Mouse (Mus musculus): ENCODE measurements at regions not wholly inside any gene's neighbourhood (a gene's known extent, or its start where the extent isn't known, plus 50 kb on each side); places are given as distances from the start of the nearest gene placed in this dataset.

DNA sequence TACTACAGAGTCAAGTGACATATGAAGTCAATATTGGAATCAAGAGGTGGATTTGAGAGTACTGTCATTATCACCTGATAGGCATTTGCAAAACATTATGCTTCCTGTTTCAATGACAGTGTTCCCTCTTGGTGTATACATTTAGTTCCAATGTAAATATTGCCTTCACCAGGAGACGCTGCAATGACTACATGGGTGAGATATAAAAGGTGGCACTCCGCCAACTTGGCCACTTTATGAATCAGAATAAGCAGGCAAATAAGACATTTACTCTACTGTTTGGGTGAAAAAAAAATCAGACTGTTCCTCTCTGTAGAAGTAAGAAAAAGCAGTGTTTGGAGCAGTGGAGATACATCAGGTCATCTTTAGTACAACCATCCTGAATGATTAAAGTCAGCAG lies 215.9 kb downstream of the Pros1 start:
- no peak overlapping the region for H3K9ac ChIP-seq

DNA sequence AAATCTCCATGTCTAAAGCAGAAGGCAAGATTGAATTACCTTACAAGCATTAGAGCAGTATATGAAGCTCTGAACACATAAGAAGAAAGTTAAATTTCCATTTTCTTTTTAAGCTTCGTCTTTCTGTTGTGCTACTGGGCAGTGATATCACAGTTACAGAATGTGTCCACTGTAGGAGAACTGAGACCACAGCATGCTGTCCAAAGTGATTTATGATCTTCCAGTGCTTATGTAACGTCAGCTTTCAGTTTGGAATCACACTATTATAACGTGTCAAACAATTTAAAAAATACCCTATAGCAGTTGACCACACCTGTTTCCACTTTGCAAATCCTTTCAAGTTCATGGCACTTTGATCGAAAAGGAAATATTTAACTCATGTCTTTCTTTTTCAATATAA lies 221.7 kb downstream of the Pros1 start:
- H3K27ac ChIP-seq (replicated peaks): no peak overlapping the region
- no peaks in the 10 kb centered on the region for H3K4me1 ChIP-seq
- H3K9me3 ChIP-seq: no peaks in the 10 kb centered on the region
- ATAC-seq (ENCODE audit: extremely low read depth, insufficient number of reproducible peaks, low FRiP score, low TSS enrichment): no peak
- no peaks in the 10 kb centered on the region for H3K27me3 ChIP-seq (replicated peaks)
- H3K4me3 ChIP-seq: no peak overlapping the region
- H3K9ac ChIP-seq: no peak overlapping the region
- WGBS: 65% methylated on average over 4 of the region's 4 CpGs
- H3K36me3 ChIP-seq: no peaks in the 10 kb centered on the region
- no peak overlapping the region for H3K4me2 ChIP-seq

More for the DNA sequence above, 215.9 kb downstream of the Pros1 start:
- Histone ChIP-seq H3K4me3 (no peak overlapping the region), H3K27ac (replicated peaks) (no peak overlapping the region), H3K27me3 (replicated peaks) (no peaks in the 10 kb centered on the region), H3K4me1 (no peaks in the 10 kb centered on the region), H3K4me2 (no peak overlapping the region), H3K9me3 (no peaks in the 10 kb centered on the region), H3K36me3 (no peaks in the 10 kb centered on the region)
- no peak for ATAC-seq (ENCODE audit: extremely low read depth, insufficient number of reproducible peaks, low FRiP score, low TSS enrichment)
- 55% methylated on average over 2 of the region's 2 CpGs for WGBS

GRCm38 (mm10) chr16:63081383-63081782 lies 227.3 kb downstream of the Pros1 start:
- Histone ChIP-seq H3K4me3 (no peak overlapping the region), H3K9me3 (no peaks in the 10 kb centered on the region), H3K4me1 (peaks cover 1% of the 10 kb centered on the region; the same call in 1 of the 2 replicates), H3K36me3 (no peaks in the 10 kb centered on the region), H3K9ac (no peak overlapping the region), H3K27ac (replicated peaks) (no peak overlapping the region), H3K27me3 (replicated peaks) (no peaks in the 10 kb centered on the region), H3K4me2 (no peak overlapping the region)
- no peak for ATAC-seq (ENCODE audit: extremely low read depth, insufficient number of reproducible peaks, low FRiP score, low TSS enrichment)
- WGBS: 59% methylated on average over 3 of the region's 3 CpGs

DNA sequence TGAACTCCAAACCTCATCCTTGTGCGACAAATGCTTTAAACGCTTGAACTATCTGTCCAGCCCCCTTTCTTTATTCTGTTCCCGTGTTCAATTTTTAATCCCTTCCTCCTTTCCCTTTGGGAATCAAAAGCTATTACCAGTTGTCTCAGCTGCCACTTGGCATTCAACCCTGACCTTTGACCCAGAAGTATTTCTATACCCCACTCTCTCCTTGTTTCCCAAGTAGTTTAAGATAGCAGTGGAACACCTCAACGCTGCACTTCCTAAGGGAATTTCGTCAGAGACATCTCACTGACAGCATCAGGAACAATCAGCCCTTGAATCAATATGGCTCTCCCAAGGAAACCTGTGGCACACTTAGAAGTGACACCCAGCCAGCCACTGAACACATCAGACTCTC lies 229.1 kb downstream of the Pros1 start:
- H3K9me3 ChIP-seq: no peaks in the 10 kb centered on the region
- no peak overlapping the region for H3K4me3 ChIP-seq
- no peak overlapping the region for H3K27ac ChIP-seq (replicated peaks)
- H3K4me1 ChIP-seq: peaks cover 5% of the 10 kb centered on the region; the same call in 1 of the 2 replicates
- no peak overlapping the region for H3K4me2 ChIP-seq
- 60% methylated on average over 5 of the region's 5 CpGs for WGBS
- no peak overlapping the region for H3K9ac ChIP-seq
- no peaks in the 10 kb centered on the region for H3K36me3 ChIP-seq
- no peak for ATAC-seq (ENCODE audit: extremely low read depth, insufficient number of reproducible peaks, low FRiP score, low TSS enrichment)
- no peaks in the 10 kb centered on the region for H3K27me3 ChIP-seq (replicated peaks)

GRCm38 (mm10) chr16:63084021-63084756 lies 230.1 kb downstream of the Pros1 start:
- H3K27ac ChIP-seq (replicated peaks): no peak overlapping the region
- H3K4me1 ChIP-seq: peaks cover 5% of the 10 kb centered on the region; the same call in 1 of the 2 replicates
- no peaks in the 10 kb centered on the region for H3K27me3 ChIP-seq (replicated peaks)
- H3K9ac ChIP-seq: no peak overlapping the region
- no peak overlapping the region for H3K4me3 ChIP-seq
- no peak for ATAC-seq (ENCODE audit: extremely low read depth, insufficient number of reproducible peaks, low FRiP score, low TSS enrichment)
- no peaks in the 10 kb centered on the region for H3K36me3 ChIP-seq
- H3K9me3 ChIP-seq: no peaks in the 10 kb centered on the region
- WGBS: 67% methylated on average over 10 of the region's 10 CpGs
- no peak overlapping the region for H3K4me2 ChIP-seq

GRCm38 (mm10) chr16:63086086-63086796 lies 232.1 kb downstream of the Pros1 start:
- H3K4me2 ChIP-seq: no peak overlapping the region
- H3K36me3 ChIP-seq: no peaks in the 10 kb centered on the region
- H3K27me3 ChIP-seq (replicated peaks): no peaks in the 10 kb centered on the region
- no peaks in the 10 kb centered on the region for H3K9me3 ChIP-seq
- peaks cover 5% of the 10 kb centered on the region; the same call in 1 of the 2 replicates for H3K4me1 ChIP-seq
- no peak for ATAC-seq (ENCODE audit: extremely low read depth, insufficient number of reproducible peaks, low FRiP score, low TSS enrichment)
- no peak overlapping the region for H3K9ac ChIP-seq
- no peak overlapping the region for H3K4me3 ChIP-seq
- 56% methylated on average over 9 of the region's 9 CpGs for WGBS
- no peak overlapping the region for H3K27ac ChIP-seq (replicated peaks)

DNA sequence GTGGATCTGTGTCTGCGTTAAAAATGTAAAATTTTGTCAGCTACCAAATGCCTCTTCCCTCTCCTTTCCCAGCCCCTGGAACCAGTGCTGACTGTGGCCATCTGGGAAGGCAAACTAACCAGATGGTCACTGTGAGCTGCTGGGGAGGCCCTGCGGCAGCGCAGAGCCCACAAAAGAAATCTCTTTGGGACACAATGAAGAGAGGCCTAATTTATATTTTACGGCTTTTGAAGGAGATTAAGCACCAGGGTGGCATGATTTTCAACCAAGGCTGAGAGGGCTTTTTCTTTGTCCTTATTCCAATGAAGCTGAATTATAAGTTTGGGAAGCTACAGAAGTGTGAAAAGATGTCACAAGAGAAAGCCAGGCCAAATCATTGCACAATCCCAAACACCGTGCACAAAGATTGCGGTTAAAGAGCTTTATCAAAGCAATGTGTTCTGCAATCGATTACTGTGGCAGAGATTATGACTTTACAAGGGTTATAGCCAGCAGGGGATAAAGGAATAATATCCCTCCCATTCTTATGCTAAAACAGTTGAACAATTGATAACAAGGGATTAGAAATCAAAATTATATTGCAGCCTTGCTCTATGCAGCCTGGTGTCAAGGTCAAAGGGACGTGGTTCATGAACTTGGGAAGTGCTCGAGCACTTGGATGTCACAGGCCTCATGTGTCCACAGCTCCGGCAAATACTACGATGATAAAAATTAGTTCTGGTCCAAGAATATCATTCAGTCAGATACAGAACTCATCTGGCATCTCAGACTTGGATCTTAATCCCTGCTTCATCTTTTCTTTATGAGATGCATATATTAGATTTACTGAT lies 237.6 kb downstream of the Pros1 start:
- 61% methylated on average over 11 of the region's 11 CpGs for WGBS
- Histone ChIP-seq H3K4me2 (no peak overlapping the region), H3K9me3 (no peaks in the 10 kb centered on the region), H3K36me3 (no peaks in the 10 kb centered on the region), H3K4me1 (peaks cover 5% of the 10 kb centered on the region), H3K27me3 (replicated peaks) (no peaks in the 10 kb centered on the region), H3K27ac (replicated peaks) (no peak overlapping the region), H3K4me3 (no peak overlapping the region), H3K9ac (no peak overlapping the region)
- ATAC-seq (ENCODE audit: extremely low read depth, insufficient number of reproducible peaks, low FRiP score, low TSS enrichment): no peak

DNA sequence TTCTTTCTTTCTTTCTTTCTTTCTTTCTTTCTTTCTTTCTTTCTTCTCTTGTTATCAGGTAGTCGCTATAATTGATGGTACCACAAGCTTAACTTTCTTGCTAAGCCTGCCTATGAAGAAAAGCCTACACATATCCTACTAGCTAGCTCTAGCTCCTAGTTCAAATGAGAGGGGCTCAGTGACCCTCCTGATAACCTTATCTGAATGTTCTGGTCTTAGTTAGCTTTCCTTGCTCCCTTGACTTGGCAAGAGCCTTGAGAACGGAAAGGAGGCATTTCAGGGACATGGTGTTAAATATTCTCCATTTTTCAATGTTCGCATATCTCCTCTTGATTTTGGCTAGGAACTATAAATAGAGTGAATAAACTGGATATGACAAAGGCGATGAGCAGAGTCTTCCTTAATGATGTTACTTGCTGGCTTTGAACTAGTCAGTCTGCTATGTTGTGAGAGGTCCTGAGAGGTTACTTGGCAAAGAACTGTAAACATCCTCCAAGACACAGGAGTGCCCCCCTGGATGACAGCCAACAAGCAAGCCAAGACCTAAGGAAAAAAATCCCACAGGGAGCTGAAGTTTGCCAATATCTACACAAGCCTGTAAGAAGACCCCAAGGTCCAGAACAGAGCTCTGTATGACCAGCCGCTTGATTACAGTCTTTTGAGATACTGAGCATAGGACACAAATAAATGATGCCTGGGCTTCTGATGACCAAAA lies 240.2 kb downstream of the Pros1 start:
- H3K9me3 ChIP-seq: no peaks in the 10 kb centered on the region
- 56% methylated on average over 5 of the region's 5 CpGs for WGBS
- peaks cover 4% of the 10 kb centered on the region for H3K4me1 ChIP-seq
- no peak; the same call in 1 of the 2 replicates for ATAC-seq (ENCODE audit: extremely low read depth, insufficient number of reproducible peaks, low FRiP score, low TSS enrichment)
- no peak overlapping the region for H3K4me3 ChIP-seq
- no peak overlapping the region for H3K4me2 ChIP-seq
- no peak overlapping the region for H3K9ac ChIP-seq
- no peaks in the 10 kb centered on the region for H3K27me3 ChIP-seq (replicated peaks)
- no peaks in the 10 kb centered on the region for H3K36me3 ChIP-seq
- no peak overlapping the region for H3K27ac ChIP-seq (replicated peaks)

DNA sequence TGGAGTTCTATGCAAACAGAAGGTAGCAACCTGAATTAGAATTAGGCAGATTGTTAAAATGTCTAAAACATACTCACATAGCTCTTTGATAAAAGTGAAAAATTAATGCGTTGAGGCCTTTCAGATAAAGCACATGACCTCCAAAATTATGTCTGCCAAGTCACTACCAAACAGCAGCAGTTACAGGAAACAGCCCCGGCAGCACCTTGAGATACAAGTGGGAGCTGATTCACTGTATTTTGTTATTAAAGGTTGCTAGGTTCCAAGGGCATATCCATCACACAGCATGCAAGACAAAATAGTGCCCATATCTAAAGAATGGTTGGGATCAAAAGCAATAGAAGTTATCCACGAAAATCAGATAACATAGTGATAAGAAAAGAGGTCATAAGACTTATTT lies 248.3 kb downstream of the Pros1 start:
- H3K9ac ChIP-seq: no peak overlapping the region
- no peaks in the 10 kb centered on the region for H3K36me3 ChIP-seq
- ATAC-seq (ENCODE audit: extremely low read depth, insufficient number of reproducible peaks, low FRiP score, low TSS enrichment): no peak
- H3K27ac ChIP-seq (replicated peaks): no peak overlapping the region
- H3K4me1 ChIP-seq: peaks cover 16% of the 10 kb centered on the region
- no peaks in the 10 kb centered on the region for H3K9me3 ChIP-seq
- no peak overlapping the region for H3K4me2 ChIP-seq
- 55% methylated on average over 3 of the region's 3 CpGs for WGBS
- H3K4me3 ChIP-seq: no peak overlapping the region
- no peaks in the 10 kb centered on the region for H3K27me3 ChIP-seq (replicated peaks)

DNA sequence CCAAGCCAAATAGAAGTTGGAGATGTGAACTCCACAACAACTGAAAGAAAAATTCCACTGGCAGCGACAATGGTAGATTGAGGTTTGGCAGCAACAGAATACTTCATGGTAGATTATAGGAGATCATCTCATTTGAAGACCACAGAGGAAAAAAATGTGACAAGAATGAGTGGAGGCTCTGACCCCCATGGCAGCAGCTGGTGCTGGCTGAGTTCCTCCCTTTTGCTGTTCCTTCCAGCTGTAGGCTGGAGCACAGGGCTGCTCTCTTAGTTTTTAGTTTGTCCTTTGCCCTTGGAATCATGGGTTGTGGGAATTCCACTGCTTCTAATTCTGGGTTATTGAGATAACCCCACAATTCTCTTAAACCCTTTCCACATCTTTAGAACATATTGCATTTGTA lies 248.8 kb downstream of the Pros1 start:
- no peak for ATAC-seq (ENCODE audit: extremely low read depth, insufficient number of reproducible peaks, low FRiP score, low TSS enrichment)
- H3K9me3 ChIP-seq: no peaks in the 10 kb centered on the region
- 73% methylated on average over 1 of the region's 1 CpGs for WGBS
- no peaks in the 10 kb centered on the region for H3K27me3 ChIP-seq (replicated peaks)
- H3K27ac ChIP-seq (replicated peaks): no peak overlapping the region
- H3K4me1 ChIP-seq: peaks cover 16% of the 10 kb centered on the region
- no peak overlapping the region for H3K9ac ChIP-seq
- H3K36me3 ChIP-seq: no peaks in the 10 kb centered on the region
- H3K4me2 ChIP-seq: no peak overlapping the region
- H3K4me3 ChIP-seq: no peak overlapping the region

DNA sequence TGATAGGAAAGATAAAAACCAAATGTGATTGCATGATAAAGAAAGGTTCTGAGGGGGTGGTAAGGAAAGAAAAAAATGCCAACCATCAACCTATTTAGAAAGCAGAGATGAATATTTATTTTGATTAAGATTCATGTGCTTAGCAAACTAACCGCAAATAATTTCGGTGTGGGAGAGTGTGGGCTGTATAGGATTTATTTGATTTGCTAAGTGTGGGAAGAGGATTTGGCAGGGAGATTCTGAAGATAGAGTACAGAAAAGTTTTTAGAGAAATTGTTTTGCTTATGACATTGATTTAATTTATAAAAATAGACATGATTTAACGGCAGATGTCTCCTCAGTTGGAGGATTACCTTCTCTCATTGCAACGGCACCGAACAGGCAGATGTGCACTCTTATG lies 250.3 kb downstream of the Pros1 start:
- Histone ChIP-seq H3K4me3 (no peak overlapping the region), H3K27me3 (replicated peaks) (no peaks in the 10 kb centered on the region), H3K4me1 (peaks cover 16% of the 10 kb centered on the region), H3K36me3 (no peaks in the 10 kb centered on the region), H3K27ac (replicated peaks) (no peak overlapping the region), H3K9ac (no peak overlapping the region), H3K9me3 (no peaks in the 10 kb centered on the region), H3K4me2 (no peak overlapping the region)
- WGBS: 80% methylated on average over 5 of the region's 5 CpGs
- ATAC-seq (ENCODE audit: extremely low read depth, insufficient number of reproducible peaks, low FRiP score, low TSS enrichment): no peak

Data from heart, embryonic 13.5 days (tissue).